Mouse (Mus musculus) right cerebral cortex, adult 2 months (tissue): ENCODE results near the gene Gnai2.
"Not testable (repeated sequence)": the region's sequence is repeated elsewhere in the genome, so short reads cannot be mapped to it uniquely, and the experiment has no call there.

Experiments
- DNase-seq, 2 experiments: peaks; one replicate each; pipeline ENCODE4 v3.0.0; 2021 to 2022; ENCODE audit warnings: low spot score in 2 of 2

The Gnai2 gene

GRCm38 (mm10) chr9:107587833-107588639, 47.1 kb downstream of the Gnai2 start:
- DNase-seq, result no peak

- peak; percentile 99 for DNase-seq
Measured at GRCm38 (mm10) chr9:107586974-107587832, 48.0 kb downstream of the Gnai2 start, which contains the start of gene Ifrd2. TSS of gene Ifrd2 (plus strand) at chr9:107587642.

- DNase-seq, result no peak
Measured at GRCm38 (mm10) chr9:107586504-107586903, 48.7 kb downstream of the Gnai2 start.

- no peak for DNase-seq
Measured at GRCm38 (mm10) chr9:107583174-107583573, 52.0 kb downstream of the Gnai2 start.

GRCm38 (mm10) chr9:107582509-107583062, 52.6 kb downstream of the Gnai2 start:
- no peak for DNase-seq

- no peak for DNase-seq
Measured at GRCm38 (mm10) chr9:107581584-107581983, 53.6 kb downstream of the Gnai2 start.

GRCm38 (mm10) chr9:107580501-107581317, 54.5 kb downstream of the Gnai2 start, which contains the start of gene Hyal3:
TSS of gene Hyal3 (plus strand) at chr9:107580818.
- peak; percentile 89 to 91 for DNase-seq

GRCm38 (mm10) chr9:107579023-107579900, 55.9 kb downstream of the Gnai2 start:
- DNase-seq, result no peak

GRCm38 (mm10) chr9:107578587-107578986, 56.6 kb downstream of the Gnai2 start, which contains the start of gene Naa80:
TSS of gene Naa80 (plus strand) at chr9:107578887.
- DNase-seq, result no peak

- no peak for DNase-seq
Measured at GRCm38 (mm10) chr9:107577871-107578270, 57.3 kb downstream of the Gnai2 start.

- DNase-seq, result no peak
Measured at GRCm38 (mm10) chr9:107576357-107577107, 58.6 kb downstream of the Gnai2 start, which contains the start of gene Hyal1. TSS of gene Hyal1 (plus strand) at chr9:107576927.

GRCm38 (mm10) chr9:107575579-107576356, 59.4 kb downstream of the Gnai2 start:
- DNase-seq, result no peak

GRCm38 (mm10) chr9:107573774-107574173, 61.4 kb downstream of the Gnai2 start:
- DNase-seq, result not testable (repeated sequence)

GRCm38 (mm10) chr9:107572327-107572662, 62.9 kb downstream of the Gnai2 start:
- no peak for DNase-seq

- DNase-seq, result no peak
Measured at GRCm38 (mm10) chr9:107571534-107572326, 63.4 kb downstream of the Gnai2 start.

- no peak for DNase-seq
Measured at GRCm38 (mm10) chr9:107570845-107571244, 64.3 kb downstream of the Gnai2 start.

- no peak for DNase-seq
Measured at GRCm38 (mm10) chr9:107570016-107570415, 65.2 kb downstream of the Gnai2 start.

- no peak for DNase-seq
Measured at GRCm38 (mm10) chr9:107569270-107569669, 65.9 kb downstream of the Gnai2 start.
